Mouse (Mus musculus) heart, adult 18-20 months (tissue): ENCODE measurements around the gene Rhbdd2. TPM values are rescaled to one million over a fixed set of nuclear protein-coding genes. Genes with fewer than 3 reads are reported as not detected.

Experiments used
- DNase-seq, 2 experiments: peaks; one replicate each; pipeline ENCODE4 v3.0.0; 2021 to 2022; ENCODE audit warnings: mixed read lengths in 1 of 2
- total RNA-seq, 2 experiments: library from RNA; stranded (reverse); gene quantifications; 2 replicates each; pipeline ENCODE4 v1.2.3; 2021

The Rhbdd2 gene
- total RNA-seq, 2 experiments from 2014 or later = 24.2 to 26.8 TPM

DNA sequence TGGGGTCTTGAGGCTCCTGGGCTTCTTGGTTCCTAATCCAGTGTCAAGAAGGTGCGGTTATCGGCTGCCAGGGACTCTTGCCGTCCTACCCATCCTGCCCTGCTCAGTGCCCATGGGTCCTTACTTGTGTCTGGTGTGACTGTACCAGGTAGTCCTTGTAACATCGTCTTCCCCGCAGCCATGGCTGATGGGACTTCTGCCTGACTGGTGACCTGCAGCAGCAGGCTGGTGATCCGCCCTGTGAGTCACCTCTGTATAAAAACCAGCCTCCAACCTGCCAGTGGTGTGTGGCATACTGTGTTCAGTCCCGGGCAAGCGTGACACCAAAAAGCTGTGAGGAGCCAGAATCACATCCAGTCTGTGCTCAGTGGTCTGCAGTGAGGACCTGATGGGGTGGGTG is 11.5 kb downstream of the Rhbdd2 start:
- DNase-seq = no peak

GRCm38 (mm10) chr5:135645330-135645729 is 12.9 kb downstream of the Rhbdd2 start:
- no peak for DNase-seq

DNA sequence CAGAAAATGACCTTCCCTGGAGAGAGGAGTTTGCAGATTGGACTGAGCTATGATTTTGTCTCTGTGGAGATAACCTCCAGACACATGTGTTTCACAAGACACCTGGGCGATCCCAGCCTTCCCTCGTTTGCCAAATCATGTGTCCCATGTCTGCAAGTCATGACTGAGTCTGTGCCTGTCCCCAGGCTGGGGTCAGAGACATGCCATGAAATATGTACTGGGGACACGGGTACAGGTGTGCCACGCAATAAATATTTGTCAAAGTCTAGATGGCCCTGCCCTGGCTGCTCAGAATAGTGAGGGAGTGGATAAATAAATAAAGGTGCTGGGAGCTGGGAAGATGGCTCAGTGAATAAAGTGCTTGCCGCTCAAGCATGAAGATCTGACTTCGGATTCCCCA is 13.6 kb downstream of the Rhbdd2 start:
- no peak for DNase-seq

GRCm38 (mm10) chr5:135648461-135649308 is 16.3 kb downstream of the Rhbdd2 start:
- no peak for DNase-seq

- DNase-seq = no peak
These were observed 16.9 kb downstream of the Rhbdd2 start for GRCm38 (mm10) chr5:135649309-135649633.

GRCm38 (mm10) chr5:135651536-135651935 is 19.1 kb downstream of the Rhbdd2 start:
- no peak for DNase-seq

GRCm38 (mm10) chr5:135653209-135653608 is 20.8 kb downstream of the Rhbdd2 start:
- no peak for DNase-seq

GRCm38 (mm10) chr5:135656046-135656445 is 23.6 kb downstream of the Rhbdd2 start:
- DNase-seq = peak in 1 of 2 experiments; percentile 44

DNA sequence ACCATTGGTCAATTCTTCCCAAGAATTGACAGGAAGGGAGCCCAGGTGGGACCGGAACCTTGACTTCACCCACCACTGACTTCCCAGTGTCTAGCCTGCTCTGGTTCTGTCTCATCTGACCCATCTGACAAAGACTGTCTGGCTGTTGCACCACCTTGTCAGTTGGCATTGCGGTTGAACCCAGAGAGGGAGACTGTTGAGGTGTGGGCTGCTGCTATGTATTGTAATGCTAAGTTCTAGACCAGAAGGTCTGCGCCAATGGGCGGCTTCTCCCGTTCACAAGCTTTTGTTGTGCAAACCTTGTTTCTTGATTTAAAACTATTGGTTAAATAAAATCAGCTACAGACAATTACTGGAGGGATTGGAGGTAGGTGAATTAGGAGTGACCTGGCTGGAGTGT is 24.7 kb downstream of the Rhbdd2 start:
- DNase-seq = no peak

GRCm38 (mm10) chr5:135657703-135658373 is 25.4 kb downstream of the Rhbdd2 start:
- no peak for DNase-seq

DNA sequence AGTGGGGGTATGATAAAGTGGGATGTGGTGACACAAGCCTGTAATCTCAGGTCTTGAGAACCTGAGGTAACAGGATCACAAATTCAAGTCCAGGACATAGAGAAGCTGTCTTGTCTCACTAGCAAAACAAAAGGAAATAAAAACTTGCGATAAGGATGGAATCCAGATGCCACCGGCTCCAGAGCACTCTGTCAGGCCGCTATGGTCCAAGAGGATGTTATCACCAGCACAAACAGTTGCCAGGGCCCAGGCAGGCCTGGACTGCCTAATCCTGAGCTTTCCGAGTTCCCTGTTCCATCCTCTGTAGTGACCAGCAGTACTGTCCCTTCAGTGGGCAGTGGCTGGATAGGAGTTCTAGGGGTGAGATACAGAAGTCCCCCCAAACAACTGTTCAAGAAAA is 27.5 kb downstream of the Rhbdd2 start:
- DNase-seq = peak in 1 of 2 experiments; percentile 36

- DNase-seq = no peak
These were observed 28.1 kb downstream of the Rhbdd2 start for GRCm38 (mm10) chr5:135660535-135660934.

GRCm38 (mm10) chr5:135666890-135667289 is 34.5 kb downstream of the Rhbdd2 start:
- DNase-seq = no peak

- DNase-seq = no peak
These were observed 35.7 kb downstream of the Rhbdd2 start for GRCm38 (mm10) chr5:135668071-135668470.

DNA sequence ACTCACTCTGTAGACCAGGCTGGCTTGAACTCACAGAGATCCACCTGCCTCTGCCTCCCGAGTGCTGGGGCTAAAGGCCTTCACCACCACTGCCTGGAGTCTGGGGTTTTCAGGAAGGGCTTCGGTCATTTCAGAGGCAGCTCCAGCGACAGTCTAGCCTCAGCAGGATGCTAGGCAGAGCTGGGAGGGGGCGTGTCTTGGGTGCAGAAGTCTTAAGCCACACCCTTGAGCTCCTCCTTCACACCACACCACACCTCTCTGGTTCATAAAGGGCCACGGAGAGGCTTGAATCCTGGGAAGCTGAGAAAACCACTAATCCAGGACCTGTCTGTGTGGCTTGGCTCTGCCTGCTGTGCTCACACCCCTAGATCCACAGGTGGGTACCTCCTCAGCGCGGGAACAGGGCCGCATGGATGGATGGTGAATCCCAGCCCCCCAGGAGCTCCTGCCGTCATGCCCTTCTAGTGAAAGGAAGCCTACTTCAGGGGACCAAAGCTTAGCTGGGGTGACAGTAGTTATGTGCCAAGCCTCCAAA is 37.4 kb downstream of the Rhbdd2 start, which contains the start of gene Por:
Por (plus strand) TSS at position 293 of the 535 bp plus-strand sequence.
- DNase-seq = no peak

- no peak for DNase-seq
These were observed 38.5 kb downstream of the Rhbdd2 start for GRCm38 (mm10) chr5:135670881-135671280.

DNA sequence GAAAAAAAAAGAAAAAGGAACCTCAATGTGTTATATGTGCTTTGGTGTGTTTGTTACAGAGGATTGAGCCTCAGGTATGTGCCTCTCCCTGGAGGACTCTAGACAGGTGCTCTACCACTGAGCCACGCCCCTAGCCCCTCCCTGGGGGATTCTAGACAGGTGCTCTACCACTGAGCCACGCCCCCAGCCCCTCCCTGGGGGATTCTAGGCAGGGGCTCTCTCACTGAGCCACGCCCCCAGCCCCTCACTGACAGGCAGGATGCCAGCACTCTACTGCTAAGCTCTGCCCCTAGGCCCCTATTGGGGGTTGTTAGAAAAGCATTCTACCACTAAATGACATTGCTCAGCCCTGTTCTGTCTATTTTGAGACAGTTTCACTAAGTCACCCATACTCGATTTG is 40.1 kb downstream of the Rhbdd2 start:
- DNase-seq = no peak

GRCm38 (mm10) chr5:135672980-135673379 is 40.6 kb downstream of the Rhbdd2 start:
- peak; percentile 69 to 86 for DNase-seq

- peak; percentile 48 to 52 for DNase-seq
These were observed 41.9 kb downstream of the Rhbdd2 start for GRCm38 (mm10) chr5:135674349-135674775.

DNA sequence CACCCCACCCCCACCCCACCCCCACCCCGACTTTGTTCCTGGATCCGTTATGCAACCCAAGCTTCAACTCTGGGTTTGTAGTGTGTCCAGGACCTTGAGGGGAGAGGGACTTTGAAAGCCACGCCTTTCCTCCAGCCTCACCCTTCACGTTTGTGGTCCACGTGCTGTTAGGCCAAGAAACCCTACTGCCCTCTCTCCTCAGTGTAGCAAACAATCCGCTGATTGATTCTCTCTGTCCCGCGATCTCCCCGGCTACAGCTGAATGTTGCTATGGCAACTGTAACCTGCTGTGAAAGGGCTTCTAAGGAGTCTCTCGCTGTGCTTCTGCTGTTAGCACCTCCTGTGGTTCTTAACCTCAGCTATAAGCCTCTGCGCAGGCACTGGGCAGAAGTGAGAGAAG is 42.4 kb downstream of the Rhbdd2 start:
- DNase-seq = peak; percentile 74 to 82

GRCm38 (mm10) chr5:135676696-135677095 is 44.3 kb downstream of the Rhbdd2 start:
- no peak for DNase-seq

DNA sequence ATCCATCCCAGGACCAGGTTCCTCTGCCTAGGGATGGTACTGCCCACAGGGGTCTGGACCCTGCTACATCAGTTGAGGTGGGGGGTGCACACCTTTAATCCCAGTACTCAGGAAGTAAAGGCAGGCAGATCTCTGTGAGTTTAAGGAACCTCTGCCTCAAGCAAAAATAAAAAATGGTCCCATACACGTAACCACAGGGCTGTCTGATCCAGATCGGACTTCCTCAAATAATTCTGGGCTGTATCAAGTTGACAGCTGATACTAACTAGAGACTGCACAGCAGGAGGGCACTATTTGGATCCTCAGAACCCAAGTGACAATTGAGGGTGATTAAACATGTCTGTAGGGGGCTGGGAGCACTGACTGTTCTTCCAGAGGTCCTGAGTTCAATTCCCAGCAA is 44.8 kb downstream of the Rhbdd2 start:
- DNase-seq = no peak

DNA sequence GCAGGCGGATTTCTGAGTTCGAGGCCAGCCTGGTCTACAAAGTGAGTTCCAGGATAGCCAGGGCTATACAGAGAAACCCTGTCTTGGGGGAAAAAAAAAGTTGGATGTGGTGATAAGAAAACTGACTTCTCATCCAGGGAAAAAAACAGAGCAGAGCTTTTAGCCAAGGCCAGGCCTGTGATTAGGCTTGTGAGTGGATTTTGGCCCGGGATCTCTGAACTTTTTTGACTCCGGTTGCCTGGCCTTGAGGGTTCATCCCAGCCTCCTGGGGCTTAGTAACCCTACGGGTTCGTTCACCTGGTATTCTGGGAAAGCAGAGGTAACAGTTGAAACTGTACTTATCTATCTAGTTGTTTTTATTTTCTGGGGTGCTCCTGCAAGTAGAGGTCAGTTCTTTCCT is 46.1 kb downstream of the Rhbdd2 start:
- no peak for DNase-seq
